Mouse (Mus musculus): ENCODE measurements around the gene CN725425. TPM values are rescaled to one million over a fixed set of nuclear protein-coding genes. Genes with fewer than 3 reads are reported as not detected.
A peak's percentile ranks its signal among the peaks of the same experiment; 100 is the strongest.

The CN725425 gene
- polyA plus RNA-seq, 1 experiment from 2014 or later: not detected

- Histone ChIP-seq H3K27me3 (replicated peaks; ENCODE audit: control insufficient read depth, insufficient read depth, low read length) (no peaks in the 10 kb centered on the region), H3K4me1 (replicated peaks; ENCODE audit: control insufficient read depth, insufficient read depth, low read length) (no peaks in the 10 kb centered on the region), H3K36me3 (ENCODE audit: control insufficient read depth, insufficient read depth, low read length) (no peaks in the 10 kb centered on the region), H3K27ac (ENCODE audit: low read depth, low read length) (no peak overlapping the region), H3K4me3 (ENCODE audit: low read depth, low read length) (no peak overlapping the region), H3K9me3 (ENCODE audit: control insufficient read depth, low read length) (0 out of 2 replicates have a peak, but pooled peaks cover 2% of the 10 kb centered on the region), H3K9ac (ENCODE audit: low read depth, low read length) (no peak overlapping the region), H3K4me2 (no peak overlapping the region)
- DNase-seq (ENCODE audit: low spot score) (no peak), ATAC-seq (replicated peaks; ENCODE audit: low FRiP score) (no peak)
- WGBS: 87% methylated on average over 5 of the region's 5 CpGs
These were observed 82.2 kb downstream of the CN725425 start for GRCm38 (mm10) chr15:91281521-91281920.

GRCm38 (mm10) chr15:91282822-91283221, 83.5 kb downstream of the CN725425 start:
- peaks cover 2% of the 10 kb centered on the region; the same call in 1 of the 2 replicates for H3K9me3 ChIP-seq (ENCODE audit: control insufficient read depth, low read length)
- no peak overlapping the region for H3K4me3 ChIP-seq (ENCODE audit: low read depth, low read length)
- H3K27ac ChIP-seq (ENCODE audit: low read depth, low read length): no peak overlapping the region
- H3K36me3 ChIP-seq (ENCODE audit: control insufficient read depth, insufficient read depth, low read length): no peaks in the 10 kb centered on the region
- no peaks in the 10 kb centered on the region for H3K4me1 ChIP-seq (replicated peaks; ENCODE audit: control insufficient read depth, insufficient read depth, low read length)
- no peaks in the 10 kb centered on the region for H3K27me3 ChIP-seq (replicated peaks; ENCODE audit: control insufficient read depth, insufficient read depth, low read length)
- no peak overlapping the region for H3K4me2 ChIP-seq
- no peak overlapping the region for H3K9ac ChIP-seq (ENCODE audit: low read depth, low read length)
- 84% methylated on average over 7 of the region's 7 CpGs for WGBS
- ATAC-seq (replicated peaks; ENCODE audit: low FRiP score) (no peak), DNase-seq (ENCODE audit: low spot score) (no peak)

- Histone ChIP-seq H3K4me1 (replicated peaks; ENCODE audit: control insufficient read depth, insufficient read depth, low read length) (no peaks in the 10 kb centered on the region), H3K27me3 (replicated peaks; ENCODE audit: control insufficient read depth, insufficient read depth, low read length) (no peaks in the 10 kb centered on the region), H3K9me3 (ENCODE audit: control insufficient read depth, low read length) (peaks cover 2% of the 10 kb centered on the region; the same call in 1 of the 2 replicates), H3K36me3 (ENCODE audit: control insufficient read depth, insufficient read depth, low read length) (no peaks in the 10 kb centered on the region), H3K4me3 (ENCODE audit: low read depth, low read length) (no peak overlapping the region), H3K4me2 (no peak overlapping the region), H3K27ac (ENCODE audit: low read depth, low read length) (no peak overlapping the region), H3K9ac (ENCODE audit: low read depth, low read length) (no peak overlapping the region)
- WGBS: 81% methylated on average over 3 of the region's 3 CpGs
- no peak for DNase-seq (ENCODE audit: low spot score)
- ATAC-seq (replicated peaks; ENCODE audit: low FRiP score): no peak
These were observed 84.1 kb downstream of the CN725425 start for GRCm38 (mm10) chr15:91283418-91283817.

- Histone ChIP-seq H3K27ac (ENCODE audit: low read depth, low read length) (no peak overlapping the region), H3K9me3 (ENCODE audit: control insufficient read depth, low read length) (no peaks in the 10 kb centered on the region), H3K36me3 (ENCODE audit: control insufficient read depth, insufficient read depth, low read length) (no peaks in the 10 kb centered on the region), H3K4me2 (no peak overlapping the region), H3K27me3 (replicated peaks; ENCODE audit: control insufficient read depth, insufficient read depth, low read length) (no peaks in the 10 kb centered on the region), H3K9ac (ENCODE audit: low read depth, low read length) (no peak overlapping the region), H3K4me1 (replicated peaks; ENCODE audit: control insufficient read depth, insufficient read depth, low read length) (no peaks in the 10 kb centered on the region), H3K4me3 (ENCODE audit: low read depth, low read length) (no peak overlapping the region)
- ATAC-seq (replicated peaks; ENCODE audit: low FRiP score) (no peak), DNase-seq (ENCODE audit: low spot score) (no peak)
- WGBS: 84% methylated on average over 11 of the region's 11 CpGs
These were observed 100.1 kb downstream of the CN725425 start for GRCm38 (mm10) chr15:91299319-91299835.

GRCm38 (mm10) chr15:91301366-91301765, 102.1 kb downstream of the CN725425 start:
- Histone ChIP-seq H3K4me3 (ENCODE audit: low read depth, low read length) (no peak overlapping the region), H3K9me3 (ENCODE audit: control insufficient read depth, low read length) (no peaks in the 10 kb centered on the region), H3K4me1 (replicated peaks; ENCODE audit: control insufficient read depth, insufficient read depth, low read length) (no peaks in the 10 kb centered on the region), H3K27me3 (replicated peaks; ENCODE audit: control insufficient read depth, insufficient read depth, low read length) (no peaks in the 10 kb centered on the region), H3K4me2 (no peak overlapping the region), H3K27ac (ENCODE audit: low read depth, low read length) (no peak overlapping the region), H3K36me3 (ENCODE audit: control insufficient read depth, insufficient read depth, low read length) (no peaks in the 10 kb centered on the region), H3K9ac (ENCODE audit: low read depth, low read length) (no peak overlapping the region)
- ATAC-seq (replicated peaks; ENCODE audit: low FRiP score) (no peak), DNase-seq (ENCODE audit: low spot score) (peak; percentile 62)
- 12% methylated on average over 3 of the region's 3 CpGs for WGBS

DNA sequence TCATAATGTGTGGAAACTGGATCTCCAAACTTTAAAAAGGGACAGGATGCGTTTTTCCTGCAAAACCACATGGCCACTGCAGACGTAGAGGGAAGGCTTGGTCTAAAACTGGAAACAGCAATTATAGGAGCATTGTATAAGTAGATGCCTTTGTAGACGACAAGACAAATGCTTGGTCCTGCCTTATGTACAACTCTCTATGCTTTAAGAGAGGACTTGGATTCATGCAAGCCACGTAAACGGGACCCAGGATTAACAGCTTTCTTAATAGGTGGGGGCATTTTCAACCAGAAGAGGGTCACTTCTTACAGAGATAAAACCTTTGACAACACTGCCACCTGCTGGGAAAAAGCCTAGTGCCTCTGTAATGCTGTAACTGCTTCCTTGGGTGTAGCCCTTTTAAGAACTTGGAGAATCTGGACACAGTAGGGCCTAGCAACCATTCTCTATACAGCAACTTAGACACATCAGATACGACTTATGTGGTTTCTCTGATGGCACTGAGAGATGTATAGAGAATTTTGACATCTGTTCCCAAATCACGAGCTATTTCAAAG, 105.1 kb downstream of the CN725425 start:
- H3K27ac ChIP-seq (ENCODE audit: low read depth, low read length): no peak overlapping the region
- WGBS: 44% methylated on average over 7 of the region's 7 CpGs
- no peak overlapping the region for H3K9ac ChIP-seq (ENCODE audit: low read depth, low read length)
- no peaks in the 10 kb centered on the region for H3K27me3 ChIP-seq (replicated peaks; ENCODE audit: control insufficient read depth, insufficient read depth, low read length)
- DNase-seq (ENCODE audit: low spot score) (no peak), ATAC-seq (replicated peaks; ENCODE audit: low FRiP score) (peak; percentile 72)
- H3K4me3 ChIP-seq (ENCODE audit: low read depth, low read length): no peak overlapping the region
- no peaks in the 10 kb centered on the region for H3K36me3 ChIP-seq (ENCODE audit: control insufficient read depth, insufficient read depth, low read length)
- H3K4me1 ChIP-seq (replicated peaks; ENCODE audit: control insufficient read depth, insufficient read depth, low read length): no peaks in the 10 kb centered on the region
- H3K4me2 ChIP-seq: no peak overlapping the region
- H3K9me3 ChIP-seq (ENCODE audit: control insufficient read depth, low read length): no peaks in the 10 kb centered on the region

Other genes starting within 250 kb of the CN725425 start
- 3.6 and 4.1 TPM in 2 replicates for gene Kif21a, start 149.5 kb upstream of the CN725425 start, polyA plus RNA-seq (2014; fragmentation: Nextera tagmentation; extraction: Ambion mirVana)
- 2.9 and 3.2 TPM in 2 replicates for gene Abcd2, start 7.7 kb upstream of the CN725425 start, polyA plus RNA-seq (2014; fragmentation: Nextera tagmentation; extraction: Ambion mirVana)

All from liver, embryonic 11.5 days (tissue).